Comparison of ENCODE assay signal across 26 mouse cellular contexts in the genomic region with DNA sequence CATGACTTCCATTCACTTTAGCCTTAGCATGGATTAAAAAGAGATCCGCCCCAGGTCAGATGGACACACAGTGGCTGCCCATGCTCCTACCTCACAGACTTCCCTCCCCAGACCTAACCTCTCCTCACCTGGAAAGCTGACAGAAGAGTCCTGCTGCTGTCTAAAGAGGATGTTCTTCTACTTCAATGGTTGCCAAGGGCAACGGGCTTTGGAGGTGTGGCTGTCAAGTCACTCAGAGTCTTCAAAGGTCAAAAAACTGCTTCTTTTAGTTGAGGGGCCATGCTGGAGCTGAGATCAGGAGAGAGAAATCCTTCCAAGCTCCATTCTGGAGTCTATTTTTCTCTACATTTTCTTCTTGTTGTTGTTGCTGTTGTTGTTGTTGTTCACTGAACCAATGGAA.
"Had no signal": no experiment of that assay in that cellular context is flagged by ENCODE, and none has a peak within 500 bp of the region (broad histone marks: within the 10 kb centered on the region; RNA-seq: fewer than 3 reads in every experiment).

No protein-coding gene starts in this region.

- H3K4me3 ChIP-seq: gastrocnemius, adult 2 months; heart, adult 2 months; heart, embryonic 13.5 days; heart, embryonic 15.5 days; hindbrain, embryonic 10.5 days; hindbrain, embryonic 12.5 days; intestine, embryonic 15.5 days; layer of hippocampus, adult 2 months; left cerebral cortex, adult 2 months; limb, embryonic 10.5 days; limb, embryonic 12.5 days had no signal

- H3K36me3 ChIP-seq: heart, embryonic 13.5 days; heart, embryonic 15.5 days; hindbrain, embryonic 10.5 days; hindbrain, embryonic 12.5 days; intestine, embryonic 15.5 days; limb, embryonic 10.5 days; limb, embryonic 12.5 days had no signal

- DNase-seq: gastrocnemius, adult 2 months; gastrocnemius, postnatal 10 days; gastrocnemius, postnatal 25 days; heart, adult 2 months; heart, postnatal 4 days; kidney, adult 2 months; kidney, adult 9 months; kidney, postnatal 10 days; kidney, postnatal 36 days; liver had no signal

- H3K9me3 ChIP-seq: heart, embryonic 13.5 days; heart, embryonic 15.5 days; hindbrain, embryonic 10.5 days; hindbrain, embryonic 12.5 days; intestine, embryonic 15.5 days; limb, embryonic 10.5 days; limb, embryonic 12.5 days had no signal

- H3K9ac ChIP-seq: heart, embryonic 13.5 days; heart, embryonic 15.5 days; hindbrain, embryonic 12.5 days; hindbrain, embryonic 14.5 days; intestine, embryonic 15.5 days; limb, embryonic 12.5 days; liver, embryonic 14.5 days had no signal

- H3K4me1 ChIP-seq: heart, embryonic 13.5 days; heart, embryonic 15.5 days; hindbrain, embryonic 10.5 days; hindbrain, embryonic 12.5 days; intestine, embryonic 15.5 days; limb, embryonic 10.5 days; limb, embryonic 12.5 days had no signal

- H3K27me3 ChIP-seq: heart, embryonic 13.5 days; heart, embryonic 15.5 days; hindbrain, embryonic 12.5 days; intestine, embryonic 15.5 days; limb, embryonic 12.5 days had no signal

- H3K27ac ChIP-seq: gastrocnemius, adult 2 months; heart, adult 2 months; heart, embryonic 13.5 days; heart, embryonic 15.5 days; hindbrain, embryonic 10.5 days; hindbrain, embryonic 12.5 days; hindbrain, embryonic 14.5 days; intestine, embryonic 15.5 days; layer of hippocampus, adult 2 months; left cerebral cortex, adult 2 months; limb, embryonic 10.5 days; limb, embryonic 12.5 days; liver, embryonic 14.5 days had no signal

- ATAC-seq: hindbrain, embryonic 16.5 days; inflammation-experienced regulatory T-cells, adult 6 months; intestine, embryonic 15.5 days; intestine, postnatal 0 days had no signal

- H3K4me2 ChIP-seq: heart, embryonic 11.5 days; heart, embryonic 13.5 days; heart, embryonic 15.5 days; hindbrain, embryonic 12.5 days; hindbrain, embryonic 14.5 days; intestine, embryonic 15.5 days; limb, embryonic 12.5 days; liver, embryonic 11.5 days had no signal
